ENCODE assay signal across 19 mouse cellular contexts in genomic region chr14:60984266-60984665, GRCm38 (mm10).
DNase-seq lines count a peak whose midpoint lies in the region; ATAC-seq and TF ChIP-seq lines count a peak whose summit lies in the region.
"Had no signal": no experiment of that assay in that cellular context is flagged by ENCODE, and none has a peak within 500 bp of the region (broad histone marks: within the 10 kb centered on the region; RNA-seq: fewer than 3 reads in every experiment).

No protein-coding gene starts in this region.

- TF ChIP-seq CTCF in liver, postnatal 0 days (IDR thresholded peaks at IDR 0.05; ENCODE audit: low read depth): no peak
- TF ChIP-seq CTCF in cortical plate, adult 2 months (IDR thresholded peaks at IDR 0.05; ENCODE audit: extremely low read depth, insufficient read depth, low read length): no peak

- no peak for TF ChIP-seq POLR2A in cortical plate, adult 2 months (IDR thresholded peaks at IDR 0.05; ENCODE audit: extremely low read depth, insufficient read depth, low read length)

- H3K4me1 ChIP-seq in hindbrain, embryonic 14.5 days (replicated peaks; ENCODE audit: control insufficient read depth, insufficient read depth, low read length): peaks cover 15% of the 10 kb centered on the region
- H3K4me1 ChIP-seq in hindbrain, embryonic 13.5 days (replicated peaks): peaks cover 24% of the 10 kb centered on the region
- H3K4me1 ChIP-seq in liver, postnatal 0 days (ENCODE audit: insufficient read depth): peaks cover 14% of the 10 kb centered on the region
- H3K4me1 ChIP-seq in liver, embryonic 12.5 days: 0 out of 2 replicates have a peak, but pooled peaks cover 12% of the 10 kb centered on the region
- peaks cover 14% of the 10 kb centered on the region; the same call in 1 of the 2 replicates for H3K4me1 ChIP-seq in cortical plate, adult 2 months (ENCODE audit: control insufficient read depth, insufficient read depth, low read length)
- H3K4me1 ChIP-seq in embryonic facial prominence, embryonic 15.5 days: peaks cover 59% of the 10 kb centered on the region
- peaks cover 29% of the 10 kb centered on the region for H3K4me1 ChIP-seq in heart, embryonic 12.5 days (replicated peaks)

- TF ChIP-seq EP300 in liver, postnatal 0 days (IDR thresholded peaks at IDR 0.05; ENCODE audit: low read depth): no peak

- WGBS in hindbrain, embryonic 14.5 days: 70% methylated on average over 6 of the region's 6 CpGs
- 70% methylated on average over 6 of the region's 6 CpGs for WGBS in hindbrain, embryonic 13.5 days
- 60% methylated on average over 6 of the region's 6 CpGs for WGBS in liver, postnatal 0 days (ENCODE audit: insufficient replicate concordance)
- WGBS in liver, embryonic 12.5 days (ENCODE audit: insufficient replicate concordance): 45% methylated on average over 6 of the region's 6 CpGs
- WGBS in embryonic facial prominence, embryonic 15.5 days: 52% methylated on average over 6 of the region's 6 CpGs
- WGBS in heart, embryonic 12.5 days: 55% methylated on average over 6 of the region's 6 CpGs

- H3K9me3 ChIP-seq in hindbrain, embryonic 14.5 days (ENCODE audit: control insufficient read depth, low read length): no peaks in the 10 kb centered on the region
- no peaks in the 10 kb centered on the region for H3K9me3 ChIP-seq in hindbrain, embryonic 13.5 days
- no peaks in the 10 kb centered on the region for H3K9me3 ChIP-seq in liver, postnatal 0 days (ENCODE audit: low read length)
- H3K9me3 ChIP-seq in liver, embryonic 12.5 days (replicated peaks): no peaks in the 10 kb centered on the region
- H3K9me3 ChIP-seq in embryonic facial prominence, embryonic 15.5 days (replicated peaks): no peaks in the 10 kb centered on the region
- no peaks in the 10 kb centered on the region for H3K9me3 ChIP-seq in heart, embryonic 12.5 days (replicated peaks)
- H3K9me3 ChIP-seq: heart, embryonic 15.5 days; liver, embryonic 15.5 days; neural tube, embryonic 12.5 days had no signal

- H3K9ac ChIP-seq in hindbrain, embryonic 14.5 days: no peak overlapping the region
- H3K9ac ChIP-seq in hindbrain, embryonic 13.5 days: no peak overlapping the region
- H3K9ac ChIP-seq in liver, postnatal 0 days (replicated peaks): no peak overlapping the region
- H3K9ac ChIP-seq in liver, embryonic 12.5 days: no peak overlapping the region
- H3K9ac ChIP-seq in embryonic facial prominence, embryonic 15.5 days: no peak overlapping the region
- no peak overlapping the region for H3K9ac ChIP-seq in heart, embryonic 12.5 days
- H3K9ac ChIP-seq: heart, embryonic 15.5 days; liver, embryonic 15.5 days; neural tube, embryonic 12.5 days had no signal

- H3K27ac ChIP-seq in hindbrain, embryonic 14.5 days: peak overlapping the region; percentile 51
- H3K27ac ChIP-seq in hindbrain, embryonic 13.5 days: no peak overlapping the region; the same call in 1 of the 2 replicates
- no peak overlapping the region for H3K27ac ChIP-seq in liver, postnatal 0 days (ENCODE audit: low read depth)
- no peak overlapping the region for H3K27ac ChIP-seq in liver, embryonic 12.5 days
- 0 out of 2 replicates have a peak overlapping the region, but pooled peaks have one; percentile 17 for H3K27ac ChIP-seq in cortical plate, adult 2 months (ENCODE audit: insufficient read depth, low read length)
- H3K27ac ChIP-seq in embryonic facial prominence, embryonic 15.5 days (replicated peaks): peak overlapping the region; percentile 69
- no peak overlapping the region for H3K27ac ChIP-seq in heart, embryonic 12.5 days (ENCODE audit: poor library complexity, severe bottlenecking)
- H3K27ac ChIP-seq: heart, embryonic 15.5 days; liver, embryonic 15.5 days; neural tube, embryonic 12.5 days had no signal

- no peaks in the 10 kb centered on the region for H3K27me3 ChIP-seq in hindbrain, embryonic 14.5 days (ENCODE audit: control insufficient read depth, insufficient read depth, low read length)
- H3K27me3 ChIP-seq in hindbrain, embryonic 13.5 days: no peaks in the 10 kb centered on the region
- no peaks in the 10 kb centered on the region for H3K27me3 ChIP-seq in liver, postnatal 0 days (ENCODE audit: insufficient read depth, low read length)
- H3K27me3 ChIP-seq in liver, embryonic 12.5 days (replicated peaks): no peaks in the 10 kb centered on the region
- no peaks in the 10 kb centered on the region for H3K27me3 ChIP-seq in embryonic facial prominence, embryonic 15.5 days
- H3K27me3 ChIP-seq in heart, embryonic 12.5 days (replicated peaks): no peaks in the 10 kb centered on the region
- H3K27me3 ChIP-seq: heart, embryonic 15.5 days; liver, embryonic 15.5 days; neural tube, embryonic 12.5 days had no signal

- H3K4me2 ChIP-seq in hindbrain, embryonic 14.5 days (replicated peaks): no peak overlapping the region
- no peak overlapping the region for H3K4me2 ChIP-seq in hindbrain, embryonic 13.5 days
- H3K4me2 ChIP-seq in liver, postnatal 0 days (ENCODE audit: low read depth, low read length): no peak overlapping the region; the same call in 1 of the 2 replicates
- no peak overlapping the region for H3K4me2 ChIP-seq in liver, embryonic 12.5 days
- no peak overlapping the region for H3K4me2 ChIP-seq in embryonic facial prominence, embryonic 15.5 days (replicated peaks)
- no peak overlapping the region for H3K4me2 ChIP-seq in heart, embryonic 12.5 days
- H3K4me2 ChIP-seq: heart, embryonic 15.5 days; liver, embryonic 15.5 days; neural tube, embryonic 12.5 days had no signal

- ATAC-seq in hindbrain, embryonic 14.5 days (ENCODE audit: low FRiP score): no peak
- ATAC-seq in hindbrain, embryonic 13.5 days (ENCODE audit: low FRiP score): no peak
- peak; percentile 73 for ATAC-seq in liver, postnatal 0 days
- no peak for ATAC-seq in liver, embryonic 12.5 days
- no peak for ATAC-seq in embryonic facial prominence, embryonic 15.5 days (ENCODE audit: insufficient number of reproducible peaks, low FRiP score, low TSS enrichment, low read depth)
- ATAC-seq in megakaryocyte progenitor cell, adult 5-6 weeks (replicated peaks; ENCODE audit: poor library complexity): no peak
- ATAC-seq in heart, embryonic 12.5 days (ENCODE audit: insufficient number of reproducible peaks, low FRiP score): no peak

- H3K36me3 ChIP-seq in hindbrain, embryonic 14.5 days (replicated peaks; ENCODE audit: control insufficient read depth, insufficient read depth): no peaks in the 10 kb centered on the region
- H3K36me3 ChIP-seq in hindbrain, embryonic 13.5 days: no peaks in the 10 kb centered on the region
- H3K36me3 ChIP-seq in liver, postnatal 0 days (replicated peaks; ENCODE audit: insufficient read depth, low read length): no peaks in the 10 kb centered on the region
- H3K36me3 ChIP-seq in liver, embryonic 12.5 days: no peaks in the 10 kb centered on the region
- peaks cover 6% of the 10 kb centered on the region; the same call in 1 of the 2 replicates for H3K36me3 ChIP-seq in embryonic facial prominence, embryonic 15.5 days
- H3K36me3 ChIP-seq in heart, embryonic 12.5 days: 0 out of 2 replicates have a peak, but pooled peaks cover 4% of the 10 kb centered on the region
- H3K36me3 ChIP-seq: heart, embryonic 15.5 days; liver, embryonic 15.5 days had no signal

- H3K4me3 ChIP-seq in hindbrain, embryonic 14.5 days (replicated peaks; ENCODE audit: low read length): no peak overlapping the region
- H3K4me3 ChIP-seq in hindbrain, embryonic 13.5 days: no peak overlapping the region
- H3K4me3 ChIP-seq in liver, postnatal 0 days (ENCODE audit: low read depth, low read length): no peak overlapping the region
- H3K4me3 ChIP-seq in liver, embryonic 12.5 days: no peak overlapping the region
- H3K4me3 ChIP-seq in cortical plate, adult 2 months (ENCODE audit: insufficient read depth, low read length): no peak overlapping the region
- no peak overlapping the region for H3K4me3 ChIP-seq in embryonic facial prominence, embryonic 15.5 days (replicated peaks)
- no peak overlapping the region for H3K4me3 ChIP-seq in heart, embryonic 12.5 days
- H3K4me3 ChIP-seq: heart, embryonic 15.5 days; liver, embryonic 15.5 days; neural tube, embryonic 12.5 days had no signal

- no peak for DNase-seq in hindbrain, embryonic 14.5 days (ENCODE audit: low spot score)
- no peak for DNase-seq in liver, postnatal 0 days
- DNase-seq: adrenal gland, postnatal 10 days; B cell, adult 2 months; cerebellum, adult 18-20 months; cerebellum, postnatal 36 days; heart, adult 11 months; kidney, adult 8-10 months; kidney, postnatal 36 days; right cerebral cortex, postnatal 14 days had no signal

Comparison
In these comparisons a context has a peak if more than half of its experiments do, and no peak if none do; other contexts are left out.
1. H3K27ac ChIP-seq: peak in hindbrain, embryonic 14.5 days (single experiment), cortical plate, adult 2 months (single experiment) and embryonic facial prominence, embryonic 15.5 days (single experiment); none in hindbrain, embryonic 13.5 days (single experiment), liver, postnatal 0 days (single experiment), liver, embryonic 12.5 days (single experiment) and heart, embryonic 12.5 days (single experiment).